Mouse (Mus musculus): Measurements from ENCODE around the gene Ankrd34a. TPM values are rescaled to one million over a fixed set of nuclear protein-coding genes. Genes with fewer than 3 reads are reported as not detected.
A peak's percentile ranks its signal among the peaks of the same experiment; 100 is the strongest.

Ankrd34a gene
- total and polyA plus RNA-seq, 2 experiments from 2014 or later: 1.2 to 6.8 TPM

- no peak overlapping the region for H3K4me2 ChIP-seq (ENCODE audit: low read depth, low read length)
- H3K36me3 ChIP-seq (replicated peaks; ENCODE audit: control insufficient read depth, insufficient read depth, low read length): peaks cover 30% of the 10 kb centered on the region
- peaks cover 19% of the 10 kb centered on the region for H3K4me1 ChIP-seq (ENCODE audit: control insufficient read depth, insufficient read depth)
- no peak overlapping the region for H3K4me3 ChIP-seq (ENCODE audit: low read depth, low read length)
- TF ChIP-seq EP300 (IDR thresholded peaks at IDR 0.05; ENCODE audit: low read depth): no peak
- TF ChIP-seq CTCF (IDR thresholded peaks at IDR 0.05; ENCODE audit: low read depth): no peak
- H3K9me3 ChIP-seq (replicated peaks; ENCODE audit: control insufficient read depth, low read length): no peaks in the 10 kb centered on the region
- no peak overlapping the region for H3K9ac ChIP-seq (replicated peaks; ENCODE audit: low read depth, low read length)
- no peak for DNase-seq (ENCODE audit: low spot score)
- H3K27ac ChIP-seq (ENCODE audit: low read depth): peak overlapping the region; percentile 96
- 0 out of 2 replicates have a peak, but pooled peaks have one; percentile 3 for ATAC-seq (ENCODE audit: insufficient read depth, low read depth)
- WGBS: 87% methylated on average over 8 of the region's 8 CpGs
- H3K27me3 ChIP-seq (ENCODE audit: control insufficient read depth, insufficient read depth, low read length): no peaks in the 10 kb centered on the region
Measured at GRCm38 (mm10) chr3:96563267-96563666, 33.2 kb upstream of the Ankrd34a start.

GRCm38 (mm10) chr3:96563911-96564632 lies 32.4 kb upstream of the Ankrd34a start:
- H3K4me2 ChIP-seq (ENCODE audit: low read depth, low read length): peak overlapping the region; percentile 3; the same call in 1 of the 2 replicates
- H3K9me3 ChIP-seq (replicated peaks; ENCODE audit: control insufficient read depth, low read length): no peaks in the 10 kb centered on the region
- no peak for TF ChIP-seq CTCF (IDR thresholded peaks at IDR 0.05; ENCODE audit: low read depth)

GRCm38 (mm10) chr3:96564633-96565032 lies 31.8 kb upstream of the Ankrd34a start:
- Histone ChIP-seq H3K9ac (replicated peaks; ENCODE audit: low read depth, low read length) (0 out of 2 replicates have a peak overlapping the region, but pooled peaks have one; percentile 0), H3K4me2 (ENCODE audit: low read depth, low read length) (peak overlapping the region; percentile 3; the same call in 1 of the 2 replicates), H3K4me1 (ENCODE audit: control insufficient read depth, insufficient read depth) (peaks cover 31% of the 10 kb centered on the region), H3K36me3 (replicated peaks; ENCODE audit: control insufficient read depth, insufficient read depth, low read length) (peaks cover 20% of the 10 kb centered on the region), H3K4me3 (ENCODE audit: low read depth, low read length) (no peak overlapping the region), H3K27me3 (ENCODE audit: control insufficient read depth, insufficient read depth, low read length) (no peaks in the 10 kb centered on the region), H3K9me3 (replicated peaks; ENCODE audit: control insufficient read depth, low read length) (no peaks in the 10 kb centered on the region), H3K27ac (ENCODE audit: low read depth) (peak overlapping the region; percentile 96)
- TF ChIP-seq CTCF (IDR thresholded peaks at IDR 0.05; ENCODE audit: low read depth) (no peak), EP300 (IDR thresholded peaks at IDR 0.05; ENCODE audit: low read depth) (peak; percentile 50)
- ATAC-seq (ENCODE audit: insufficient read depth, low read depth) (no peak), DNase-seq (ENCODE audit: low spot score) (no peak)
- WGBS: 45% methylated on average over 7 of the region's 7 CpGs

More at GRCm38 (mm10) chr3:96563911-96564632, 32.4 kb upstream of the Ankrd34a start:
- 0 out of 2 replicates have a peak overlapping the region, but pooled peaks have one; percentile 0 for H3K9ac ChIP-seq (replicated peaks; ENCODE audit: low read depth, low read length)
- ATAC-seq (ENCODE audit: insufficient read depth, low read depth) (peak; percentile 19), DNase-seq (ENCODE audit: low spot score) (peak; percentile 80)
- peak overlapping the region; percentile 96 for H3K27ac ChIP-seq (ENCODE audit: low read depth)
- no peak overlapping the region for H3K4me3 ChIP-seq (ENCODE audit: low read depth, low read length)
- H3K4me1 ChIP-seq (ENCODE audit: control insufficient read depth, insufficient read depth): peaks cover 26% of the 10 kb centered on the region
- 20% methylated on average over 10 of the region's 10 CpGs for WGBS
- H3K27me3 ChIP-seq (ENCODE audit: control insufficient read depth, insufficient read depth, low read length): no peaks in the 10 kb centered on the region
- peaks cover 25% of the 10 kb centered on the region for H3K36me3 ChIP-seq (replicated peaks; ENCODE audit: control insufficient read depth, insufficient read depth, low read length)

- Histone ChIP-seq H3K4me2 (ENCODE audit: low read depth, low read length) (no peak overlapping the region), H3K27ac (ENCODE audit: low read depth) (peak overlapping the region; percentile 96), H3K36me3 (replicated peaks; ENCODE audit: control insufficient read depth, insufficient read depth, low read length) (peaks cover 15% of the 10 kb centered on the region), H3K9ac (replicated peaks; ENCODE audit: low read depth, low read length) (no peak overlapping the region), H3K4me3 (ENCODE audit: low read depth, low read length) (no peak overlapping the region), H3K27me3 (ENCODE audit: control insufficient read depth, insufficient read depth, low read length) (no peaks in the 10 kb centered on the region), H3K4me1 (ENCODE audit: control insufficient read depth, insufficient read depth) (peaks cover 36% of the 10 kb centered on the region), H3K9me3 (replicated peaks; ENCODE audit: control insufficient read depth, low read length) (no peaks in the 10 kb centered on the region)
- WGBS: 89% methylated on average over 3 of the region's 3 CpGs
- TF ChIP-seq EP300 (IDR thresholded peaks at IDR 0.05; ENCODE audit: low read depth) (no peak), CTCF (IDR thresholded peaks at IDR 0.05; ENCODE audit: low read depth) (no peak)
- ATAC-seq (ENCODE audit: insufficient read depth, low read depth) (no peak), DNase-seq (ENCODE audit: low spot score) (no peak)
Measured at GRCm38 (mm10) chr3:96565105-96565504, 31.3 kb upstream of the Ankrd34a start.

GRCm38 (mm10) chr3:96566661-96567450 lies 29.6 kb upstream of the Ankrd34a start:
- Histone ChIP-seq H3K4me2 (ENCODE audit: low read depth, low read length) (no peak overlapping the region), H3K4me3 (ENCODE audit: low read depth, low read length) (no peak overlapping the region), H3K36me3 (replicated peaks; ENCODE audit: control insufficient read depth, insufficient read depth, low read length) (no peaks in the 10 kb centered on the region), H3K27ac (ENCODE audit: low read depth) (peak overlapping the region; percentile 13; the same call in 1 of the 2 replicates), H3K9me3 (replicated peaks; ENCODE audit: control insufficient read depth, low read length) (no peaks in the 10 kb centered on the region), H3K27me3 (ENCODE audit: control insufficient read depth, insufficient read depth, low read length) (no peaks in the 10 kb centered on the region), H3K4me1 (ENCODE audit: control insufficient read depth, insufficient read depth) (peaks cover 52% of the 10 kb centered on the region), H3K9ac (replicated peaks; ENCODE audit: low read depth, low read length) (no peak overlapping the region)
- 74% methylated on average over 8 of the region's 8 CpGs for WGBS
- TF ChIP-seq EP300 (IDR thresholded peaks at IDR 0.05; ENCODE audit: low read depth): no peak
- TF ChIP-seq CTCF (IDR thresholded peaks at IDR 0.05; ENCODE audit: low read depth): no peak
- ATAC-seq (ENCODE audit: insufficient read depth, low read depth) (no peak), DNase-seq (ENCODE audit: low spot score) (no peak)

Measured in heart, postnatal 0 days (tissue).